Mouse (Mus musculus) heart, postnatal 25 days (tissue): Measurements from ENCODE around the gene Zfp706. TPM values are rescaled to one million over a fixed set of nuclear protein-coding genes. Genes with fewer than 3 reads are reported as not detected.

ENCODE experiments used
- DNase-seq: peaks from one replicate; pipeline ENCODE4 v3.0.0; 2022; ENCODE audit warnings: low spot score
- intact Hi-C: fragments of 180-260 bp; cut with DNase I; formaldehyde crosslinking; loops from one replicate; pipeline ENCODE4 v1.15.1; 2025
- total RNA-seq, 2 experiments: library from RNA; stranded (reverse); gene quantifications; 2 replicates each; pipeline ENCODE4 v1.2.3; 2021

Gene Zfp706
- total RNA-seq, 2 experiments from 2014 or later, result 201 to 234 TPM

GRCm38 (mm10) chr15:36956221-36956620, 51.4 kb downstream of the Zfp706 start:
- no peak for DNase-seq
- intact Hi-C loops, result no loop called here

GRCm38 (mm10) chr15:36950258-36950657, 57.3 kb downstream of the Zfp706 start:
- intact Hi-C loops, result no loop called here
- DNase-seq, result no peak

GRCm38 (mm10) chr15:36948866-36949546, 58.6 kb downstream of the Zfp706 start:
- no peak for DNase-seq
- intact Hi-C loops, result no loop called here
